Mouse (Mus musculus) testis, adult 2 months (tissue): ENCODE data around the gene Rpl36a.

Experiments
- CTCF ChIP-seq: fragments of 200-500 bp; IDR thresholded peaks from 2 replicates; pipeline ENCODE4 v1.5.1; 2012; ENCODE audit warnings: low read depth, mild to moderate bottlenecking, inconsistent platforms, low read length, moderate library complexity; ENCODE audit not compliant: control insufficient read depth, insufficient read depth, insufficient replicate concordance
- POLR2A ChIP-seq: fragments of 200-500 bp; IDR thresholded peaks from 2 replicates; pipeline ENCODE4 v1.6.1; 2012; ENCODE audit warnings: low read depth, mild to moderate bottlenecking, inconsistent platforms, low read length, moderate library complexity; ENCODE audit not compliant: control insufficient read depth

DNA sequence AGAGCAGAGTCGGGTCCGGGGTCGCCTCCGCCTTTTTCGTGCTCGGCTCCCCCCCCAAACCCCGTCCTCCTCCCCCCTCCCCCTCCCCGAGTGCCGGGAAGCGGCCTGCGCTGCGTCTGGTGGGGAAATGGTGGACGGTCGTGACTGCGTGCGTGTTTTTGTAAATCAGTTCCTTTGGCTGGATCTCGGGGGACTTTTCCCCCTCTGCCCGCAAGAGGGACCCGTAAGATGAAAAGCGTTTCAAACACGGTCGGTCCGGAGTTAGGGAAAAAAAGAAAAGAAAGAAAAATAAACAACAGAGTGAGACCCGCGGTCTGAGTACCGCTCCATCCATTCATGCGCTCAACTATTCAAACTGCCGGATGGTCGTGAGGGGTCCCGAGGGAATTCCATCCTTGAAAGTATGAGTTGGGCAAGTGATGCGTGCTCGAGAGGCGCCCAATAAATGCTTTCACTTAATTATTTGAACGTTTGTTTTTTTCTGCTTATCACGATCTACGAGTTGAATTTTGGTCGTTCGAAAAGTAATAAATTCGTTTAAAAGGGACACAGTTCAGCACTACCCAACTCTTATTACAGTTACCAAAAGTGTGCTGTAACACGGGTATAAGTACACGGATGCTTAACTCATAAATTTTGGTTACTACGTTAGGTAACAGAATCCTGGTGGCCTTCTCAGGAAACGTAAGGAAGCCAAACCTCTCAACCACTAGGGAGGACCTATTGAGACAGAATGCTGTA, 16.1 kb downstream of the Rpl36a start:
- TF ChIP-seq POLR2A (no peak), CTCF (no peak)
